Mouse (Mus musculus): ENCODE results near the gene Gramd1c. TPM values are rescaled to one million over a fixed set of nuclear protein-coding genes. Genes with fewer than 3 reads are reported as not detected.

Gramd1c gene
- polyA plus RNA-seq (2012): 0.14 and 0.60 TPM in 2 replicates

GRCm38 (mm10) chr16:44063025-44063894 is at the start of gene Gramd1c:
Gene Gramd1c (minus strand): TSS chr16:44063345.

GRCm38 (mm10) chr16:43979328-43980109 is 83.6 kb downstream of the Gramd1c start, which contains the start of gene Zdhhc23:
Gene Zdhhc23 (minus strand): TSS chr16:43979791.

Other genes starting within 250 kb of the Gramd1c start
- gene Ccdc191, start 173.5 kb downstream of the Gramd1c start, polyA plus RNA-seq (2012): 1.5 and 2.0 TPM in 2 replicates
- 3.2 and 3.5 TPM in 2 replicates for gene Qtrt2, start 136.5 kb downstream of the Gramd1c start, polyA plus RNA-seq (2012)
- 1.3 and 2.4 TPM in 2 replicates for gene Zdhhc23, start 83.6 kb downstream of the Gramd1c start, polyA plus RNA-seq (2012)
- gene Atp6v1a, start 76.4 kb upstream of the Gramd1c start, polyA plus RNA-seq (2012): 1.2 and 2.8 TPM in 2 replicates
- gene Naa50, start 76.5 kb upstream of the Gramd1c start, polyA plus RNA-seq (2012): 31.8 and 38.1 TPM in 2 replicates
- 1.4 and 3.7 TPM in 2 replicates for gene Usf3, start 109.9 kb upstream of the Gramd1c start, polyA plus RNA-seq (2012)